Mouse (Mus musculus) kidney, postnatal 0 days (tissue): ENCODE measurements around the gene Got1. TPM values are rescaled to one million over a fixed set of nuclear protein-coding genes. Genes with fewer than 3 reads are reported as not detected.

Experiments
- ATAC-seq: fragments of 200-750 bp; cut with Nextera tagmentation; replicated peaks from 2 replicates; pipeline ENCODE4 v1.8.0; 2017; ENCODE audit warnings: low read depth, moderate number of reproducible peaks, moderate TSS enrichment, moderate library complexity; ENCODE audit not compliant: low FRiP score
- DNase-seq: peaks from one replicate; pipeline ENCODE4 v3.0.0-alpha.2; 2016; ENCODE audit warnings: low spot score
- H3K27ac ChIP-seq: fragments of 300-500 bp; sonication (generic); 2 replicates; pipeline ENCODE4 v1.5.1; 2014; ENCODE audit warnings: mild to moderate bottlenecking
- H3K27me3 ChIP-seq: fragments of 300-500 bp; sonication (generic); 2 replicates; pipeline ENCODE4 v1.6.1; 2014; ENCODE audit warnings: low read length, mixed read lengths; ENCODE audit not compliant: insufficient read depth
- H3K36me3 ChIP-seq: fragments of 300-500 bp; sonication (generic); 2 replicates; pipeline ENCODE4 v1.6.1; 2014; ENCODE audit warnings: low read length, mixed read lengths; ENCODE audit not compliant: insufficient read depth
- H3K4me1 ChIP-seq: fragments of 300-500 bp; sonication (generic); replicated peaks from 2 replicates; pipeline ENCODE4 v1.6.1; 2014; ENCODE audit warnings: antibody characterized with exemption, low read length, mixed read lengths; ENCODE audit not compliant: insufficient read depth
- H3K4me2 ChIP-seq: fragments of 300-500 bp; sonication (generic); 2 replicates; pipeline ENCODE4 v1.6.1; 2014; ENCODE audit warnings: mild to moderate bottlenecking, low read length, moderate library complexity, mixed read lengths
- H3K4me3 ChIP-seq: fragments of 300-500 bp; sonication (generic); replicated peaks from 2 replicates; pipeline ENCODE4 v1.5.1; 2014; ENCODE audit warnings: low read depth, low read length
- H3K9ac ChIP-seq: fragments of 300-500 bp; sonication (generic); 2 replicates; pipeline ENCODE4 v1.6.1; 2014; ENCODE audit warnings: low read depth, low read length
- H3K9me3 ChIP-seq: fragments of 300-500 bp; sonication (generic); replicated peaks from 2 replicates; pipeline ENCODE4 v1.6.1; 2016; ENCODE audit warnings: low read length, inconsistent platforms, mixed read lengths
- CTCF ChIP-seq: IDR thresholded peaks from 2 replicates; pipeline ENCODE4 v1.5.1; 2016; ENCODE audit warnings: antibody characterized with exemption, low read depth, mild to moderate bottlenecking, moderate library complexity
- WGBS: fragments of 180-500 bp; shearing (Covaris S2); extraction: QIAGEN DNeasy Blood & Tissue Kit; methylation state at CpG from one replicate; pipeline ENCODE4 v1.1.7; 2014; 5-methylcytosine and 5-hydroxymethylcytosine counted together
- polyA plus RNA-seq: library from polyadenylated mRNA; unstranded; fragments of >200 nt; fragmentation: Nextera tagmentation; extraction: Ambion mirVana; gene quantifications from 2 replicates; pipeline ENCODE4 v1.2.1, GENCODE M21; 2015

Got1 gene
- polyA plus RNA-seq, 1 experiment from 2014 or later = 86.6 TPM

DNA sequence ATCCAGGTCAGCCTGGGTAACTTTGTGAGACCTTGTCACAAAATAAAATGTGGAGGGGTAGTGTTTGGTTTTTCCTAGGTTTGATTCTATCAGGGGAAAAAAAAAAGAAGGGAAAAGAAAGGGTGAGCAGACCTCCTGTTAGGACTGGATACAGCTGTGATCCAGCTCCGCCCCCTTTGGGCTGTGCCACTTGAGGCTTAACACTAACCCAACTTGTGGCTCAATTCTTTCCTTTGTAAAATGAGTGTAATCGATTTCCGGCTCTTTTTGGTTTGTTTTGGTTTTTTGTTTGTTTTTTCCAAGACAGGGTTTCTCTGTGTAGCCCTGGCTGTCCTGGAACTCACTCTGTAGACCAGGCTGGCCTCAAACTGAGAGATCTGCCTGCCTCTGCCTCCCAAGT lies 62.3 kb downstream of the Got1 start:
- Histone ChIP-seq H3K27ac (no peak overlapping the region), H3K4me2 (no peak overlapping the region), H3K4me1 (no peaks in the 10 kb centered on the region), H3K4me3 (no peak overlapping the region), H3K27me3 (no peaks in the 10 kb centered on the region), H3K9me3 (no peaks in the 10 kb centered on the region), H3K9ac (no peak overlapping the region), H3K36me3 (no peaks in the 10 kb centered on the region)
- DNase-seq = no peak
- TF ChIP-seq CTCF = no peak
- no peak for ATAC-seq
- 97% methylated on average over 3 of the region's 3 CpGs for WGBS

DNA sequence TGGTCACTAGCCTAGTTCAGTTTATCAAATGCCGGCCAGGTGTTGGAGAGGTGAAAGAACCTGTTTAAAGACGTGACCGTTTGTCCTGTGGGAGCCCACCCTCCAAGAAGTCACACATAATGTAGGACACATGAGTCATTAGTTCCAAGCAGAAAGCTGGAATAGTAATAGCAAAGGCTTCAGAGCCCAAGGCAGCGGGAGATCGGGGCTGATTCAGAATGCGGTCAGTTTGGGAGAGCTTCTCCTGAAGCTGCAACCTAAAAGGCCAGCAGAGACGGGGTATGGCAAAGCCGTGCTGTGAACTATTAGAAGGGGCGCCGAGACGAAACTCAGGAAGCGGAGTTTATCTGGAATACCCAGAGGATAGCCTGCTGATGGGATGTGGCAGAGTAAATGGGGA lies 63.9 kb downstream of the Got1 start:
- H3K4me1 ChIP-seq = no peaks in the 10 kb centered on the region
- no peak overlapping the region for H3K27ac ChIP-seq
- no peak overlapping the region for H3K9ac ChIP-seq
- no peak for TF ChIP-seq CTCF
- no peaks in the 10 kb centered on the region for H3K9me3 ChIP-seq
- no peak overlapping the region for H3K4me3 ChIP-seq
- ATAC-seq (no peak), DNase-seq (no peak)
- WGBS = 88% methylated on average over 12 of the region's 12 CpGs
- H3K4me2 ChIP-seq = no peak overlapping the region
- H3K27me3 ChIP-seq = no peaks in the 10 kb centered on the region
- no peaks in the 10 kb centered on the region for H3K36me3 ChIP-seq

DNA sequence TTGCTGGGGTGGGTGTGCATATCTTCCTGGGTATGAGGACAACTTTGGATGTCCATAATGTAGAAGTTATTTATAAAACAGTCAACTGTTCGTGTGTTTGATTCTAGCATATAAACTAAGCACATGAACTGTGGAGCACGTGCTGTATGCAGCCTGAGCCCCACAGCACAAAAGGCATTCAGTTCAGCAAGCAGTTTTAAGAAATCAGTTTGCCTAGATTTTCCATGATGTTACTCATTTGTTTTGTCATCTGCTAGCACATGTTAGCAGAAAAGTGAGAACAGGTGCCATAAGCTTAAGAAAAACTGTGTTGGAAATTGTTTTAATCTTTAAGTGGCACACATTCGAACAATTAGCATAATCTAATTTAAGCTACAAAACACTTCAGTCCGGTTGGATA lies 64.5 kb downstream of the Got1 start:
- 78% methylated on average over 4 of the region's 4 CpGs for WGBS

DNA sequence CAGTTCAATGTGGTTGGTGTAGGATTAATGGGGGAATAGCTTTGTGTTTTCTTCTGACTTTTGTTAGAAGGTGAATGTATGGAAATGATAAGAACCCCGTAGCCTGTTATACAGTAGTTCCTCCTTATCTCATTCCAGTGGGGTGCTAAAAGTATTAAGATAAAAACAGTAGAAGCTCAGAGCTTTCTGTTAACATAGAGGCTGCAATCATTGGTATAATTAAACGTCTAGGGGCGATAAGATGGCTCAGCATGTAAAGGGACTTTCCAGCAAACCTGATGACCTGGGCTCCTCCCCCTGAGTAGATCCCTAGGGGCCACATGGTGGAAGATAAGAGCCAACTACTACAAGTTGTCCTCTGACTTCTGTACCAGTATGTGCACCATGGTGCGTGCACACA lies 71.4 kb downstream of the Got1 start:
- Histone ChIP-seq H3K27me3 (no peaks in the 10 kb centered on the region), H3K36me3 (no peaks in the 10 kb centered on the region), H3K9me3 (no peaks in the 10 kb centered on the region), H3K4me2 (no peak overlapping the region), H3K27ac (no peak overlapping the region), H3K4me3 (no peak overlapping the region), H3K9ac (no peak overlapping the region), H3K4me1 (no peaks in the 10 kb centered on the region)
- ATAC-seq (no peak), DNase-seq (no peak)
- TF ChIP-seq CTCF = no peak
- 87% methylated on average over 4 of the region's 4 CpGs for WGBS

More for the DNA sequence above, 64.5 kb downstream of the Got1 start:
- no peak overlapping the region for H3K9ac ChIP-seq
- no peak overlapping the region for H3K4me3 ChIP-seq
- H3K36me3 ChIP-seq = no peaks in the 10 kb centered on the region
- H3K4me1 ChIP-seq = no peaks in the 10 kb centered on the region
- H3K27ac ChIP-seq = no peak overlapping the region
- H3K4me2 ChIP-seq = no peak overlapping the region
- H3K9me3 ChIP-seq = no peaks in the 10 kb centered on the region
- no peak for TF ChIP-seq CTCF
- no peak for ATAC-seq
- H3K27me3 ChIP-seq = no peaks in the 10 kb centered on the region
- no peak for DNase-seq

DNA sequence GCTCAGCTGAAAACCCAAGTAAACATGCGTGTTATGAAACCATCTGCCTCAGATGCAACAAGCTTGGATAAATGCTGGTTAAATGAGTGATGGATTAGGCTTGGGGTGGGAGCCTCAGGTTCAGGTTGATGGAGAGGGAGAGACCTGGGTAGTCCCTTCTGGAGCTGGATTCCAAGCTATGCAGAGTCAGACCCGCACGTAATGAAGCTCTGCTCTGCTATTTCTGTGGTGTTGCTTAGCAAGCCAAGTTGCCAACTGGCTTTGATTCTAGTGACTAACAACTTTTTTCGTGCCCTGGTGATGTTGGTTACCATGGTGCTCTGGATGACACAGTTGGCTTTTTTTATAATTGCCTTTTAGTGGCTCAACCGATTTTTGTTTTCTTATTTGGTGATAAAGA lies 72.2 kb downstream of the Got1 start:
- 80% methylated on average over 5 of the region's 5 CpGs for WGBS
- ATAC-seq = no peak
- H3K27ac ChIP-seq = no peak overlapping the region
- no peaks in the 10 kb centered on the region for H3K36me3 ChIP-seq
- H3K9ac ChIP-seq = no peak overlapping the region
- no peak for DNase-seq
- no peaks in the 10 kb centered on the region for H3K27me3 ChIP-seq
- no peak for TF ChIP-seq CTCF
- no peak overlapping the region for H3K4me2 ChIP-seq
- H3K4me3 ChIP-seq = no peak overlapping the region
- no peaks in the 10 kb centered on the region for H3K4me1 ChIP-seq
- H3K9me3 ChIP-seq = no peaks in the 10 kb centered on the region

DNA sequence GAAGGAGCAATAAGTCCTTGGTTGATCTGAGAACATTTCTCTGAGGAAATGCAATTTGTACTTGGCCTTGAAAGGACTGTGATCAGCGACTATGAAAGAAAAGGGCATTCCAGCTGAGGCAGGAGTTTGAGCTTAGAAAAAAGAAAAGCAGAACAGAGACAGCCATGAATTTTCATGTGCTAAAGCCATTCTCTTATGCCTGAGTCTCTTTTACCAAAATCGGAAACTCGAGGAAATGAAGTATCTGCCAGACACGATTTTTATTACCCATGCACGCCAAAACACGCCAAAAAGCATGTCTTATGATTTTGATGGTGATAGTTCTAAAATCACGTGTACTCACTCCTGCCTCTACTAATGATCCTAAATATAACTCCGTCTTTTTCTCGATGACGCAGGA lies 72.8 kb downstream of the Got1 start:
- whole genome bisulfite sequencing = 85% methylated on average over 10 of the region's 10 CpGs
- no peak for ATAC-seq
- Histone ChIP-seq H3K9me3 (no peaks in the 10 kb centered on the region), H3K9ac (no peak overlapping the region), H3K4me3 (no peak overlapping the region), H3K27me3 (no peaks in the 10 kb centered on the region), H3K36me3 (no peaks in the 10 kb centered on the region), H3K4me2 (no peak overlapping the region), H3K4me1 (no peaks in the 10 kb centered on the region), H3K27ac (no peak overlapping the region)
- no peak for DNase-seq
- TF ChIP-seq CTCF = no peak

Other genes starting within 250 kb of the Got1 start
- gene Hpse2, start 136.2 kb downstream of the Got1 start, polyA plus RNA-seq = 0.08 and 0.15 TPM in 2 replicates
- 0.62 and 1.2 TPM in 2 replicates for gene Cnnm1, start 84.2 kb downstream of the Got1 start, polyA plus RNA-seq
- not detected in 2 replicates for gene Nkx2-3, start 87.7 kb upstream of the Got1 start, polyA plus RNA-seq
- 13.5 and 17.1 TPM in 2 replicates for gene Slc25a28, start 150.3 kb upstream of the Got1 start, polyA plus RNA-seq
- gene Entpd7, start 165.1 kb upstream of the Got1 start, polyA plus RNA-seq = 11.3 and 12.0 TPM in 2 replicates
- 24.0 and 24.9 TPM in 2 replicates for gene Cutc, start 228.4 kb upstream of the Got1 start, polyA plus RNA-seq
- 6.4 and 7.7 TPM in 2 replicates for gene Cox15, start 228.4 kb upstream of the Got1 start, polyA plus RNA-seq